Mouse (Mus musculus): ENCODE measurements around the gene Kcnj1. TPM values are rescaled to one million over a fixed set of nuclear protein-coding genes. Genes with fewer than 3 reads are reported as not detected.

Gene Kcnj1
- polyA plus RNA-seq, 1 experiment from 2014 or later: not detected

GRCm38 (mm10) chr9:32417466-32418116, 45.3 kb downstream of the Kcnj1 start:
- Histone ChIP-seq H3K9me3 (ENCODE audit: control insufficient read depth, low read depth, low read length) (no peaks in the 10 kb centered on the region), H3K4me1 (ENCODE audit: control insufficient read depth, insufficient read depth, low read length) (0 out of 2 replicates have a peak, but pooled peaks cover 4% of the 10 kb centered on the region), H3K4me3 (ENCODE audit: low read depth, low read length) (no peak overlapping the region), H3K36me3 (ENCODE audit: control insufficient read depth, insufficient read depth, low read length) (no peaks in the 10 kb centered on the region), H3K9ac (replicated peaks; ENCODE audit: low read depth, low read length) (no peak overlapping the region), H3K27me3 (ENCODE audit: control insufficient read depth, insufficient read depth, low read length) (no peaks in the 10 kb centered on the region), H3K27ac (ENCODE audit: low read length) (no peak overlapping the region), H3K4me2 (replicated peaks; ENCODE audit: low read depth, low read length) (no peak overlapping the region)
- ATAC-seq (ENCODE audit: insufficient number of reproducible peaks, insufficient read depth, low FRiP score, low read depth): no peak
- WGBS: 44% methylated on average over 8 of the region's 8 CpGs

- Histone ChIP-seq H3K27me3 (ENCODE audit: control insufficient read depth, insufficient read depth, low read length) (no peaks in the 10 kb centered on the region), H3K27ac (ENCODE audit: low read length) (no peak overlapping the region), H3K36me3 (ENCODE audit: control insufficient read depth, insufficient read depth, low read length) (no peaks in the 10 kb centered on the region), H3K9me3 (ENCODE audit: control insufficient read depth, low read depth, low read length) (no peaks in the 10 kb centered on the region), H3K4me1 (ENCODE audit: control insufficient read depth, insufficient read depth, low read length) (0 out of 2 replicates have a peak, but pooled peaks cover 4% of the 10 kb centered on the region), H3K4me3 (ENCODE audit: low read depth, low read length) (no peak overlapping the region), H3K4me2 (replicated peaks; ENCODE audit: low read depth, low read length) (no peak overlapping the region), H3K9ac (replicated peaks; ENCODE audit: low read depth, low read length) (no peak overlapping the region)
- no peak for ATAC-seq (ENCODE audit: insufficient number of reproducible peaks, insufficient read depth, low FRiP score, low read depth)
These were observed 48.4 kb downstream of the Kcnj1 start for GRCm38 (mm10) chr9:32420711-32421110.

GRCm38 (mm10) chr9:32425321-32425720, 53.0 kb downstream of the Kcnj1 start:
- no peak overlapping the region for H3K9ac ChIP-seq (replicated peaks; ENCODE audit: low read depth, low read length)
- no peak for ATAC-seq (ENCODE audit: insufficient number of reproducible peaks, insufficient read depth, low FRiP score, low read depth)
- H3K36me3 ChIP-seq (ENCODE audit: control insufficient read depth, insufficient read depth, low read length): no peaks in the 10 kb centered on the region
- H3K4me3 ChIP-seq (ENCODE audit: low read depth, low read length): no peak overlapping the region
- WGBS: 71% methylated on average over 7 of the region's 7 CpGs
- no peak overlapping the region for H3K4me2 ChIP-seq (replicated peaks; ENCODE audit: low read depth, low read length)
- H3K27me3 ChIP-seq (ENCODE audit: control insufficient read depth, insufficient read depth, low read length): no peaks in the 10 kb centered on the region
- no peaks in the 10 kb centered on the region for H3K4me1 ChIP-seq (ENCODE audit: control insufficient read depth, insufficient read depth, low read length)
- H3K27ac ChIP-seq (ENCODE audit: low read length): no peak overlapping the region
- no peaks in the 10 kb centered on the region for H3K9me3 ChIP-seq (ENCODE audit: control insufficient read depth, low read depth, low read length)

- no peaks in the 10 kb centered on the region for H3K4me1 ChIP-seq (ENCODE audit: control insufficient read depth, insufficient read depth, low read length)
- no peaks in the 10 kb centered on the region for H3K9me3 ChIP-seq (ENCODE audit: control insufficient read depth, low read depth, low read length)
- H3K27me3 ChIP-seq (ENCODE audit: control insufficient read depth, insufficient read depth, low read length): no peaks in the 10 kb centered on the region
- H3K27ac ChIP-seq (ENCODE audit: low read length): no peak overlapping the region
- no peak overlapping the region for H3K9ac ChIP-seq (replicated peaks; ENCODE audit: low read depth, low read length)
- WGBS: 87% methylated on average over 3 of the region's 3 CpGs
- ATAC-seq (ENCODE audit: insufficient number of reproducible peaks, insufficient read depth, low FRiP score, low read depth): no peak
- no peaks in the 10 kb centered on the region for H3K36me3 ChIP-seq (ENCODE audit: control insufficient read depth, insufficient read depth, low read length)
- H3K4me2 ChIP-seq (replicated peaks; ENCODE audit: low read depth, low read length): no peak overlapping the region
- no peak overlapping the region for H3K4me3 ChIP-seq (ENCODE audit: low read depth, low read length)
These were observed 58.8 kb downstream of the Kcnj1 start for GRCm38 (mm10) chr9:32431061-32431460.

GRCm38 (mm10) chr9:32434241-32435213, 62.2 kb downstream of the Kcnj1 start:
- no peaks in the 10 kb centered on the region for H3K36me3 ChIP-seq (ENCODE audit: control insufficient read depth, insufficient read depth, low read length)
- H3K9me3 ChIP-seq (ENCODE audit: control insufficient read depth, low read depth, low read length): no peaks in the 10 kb centered on the region
- no peak overlapping the region for H3K9ac ChIP-seq (replicated peaks; ENCODE audit: low read depth, low read length)
- no peaks in the 10 kb centered on the region for H3K27me3 ChIP-seq (ENCODE audit: control insufficient read depth, insufficient read depth, low read length)
- H3K4me3 ChIP-seq (ENCODE audit: low read depth, low read length): no peak overlapping the region
- no peaks in the 10 kb centered on the region for H3K4me1 ChIP-seq (ENCODE audit: control insufficient read depth, insufficient read depth, low read length)
- no peak overlapping the region for H3K4me2 ChIP-seq (replicated peaks; ENCODE audit: low read depth, low read length)
- H3K27ac ChIP-seq (ENCODE audit: low read length): no peak overlapping the region
- no peak for ATAC-seq (ENCODE audit: insufficient number of reproducible peaks, insufficient read depth, low FRiP score, low read depth)
- 77% methylated on average over 19 of the region's 19 CpGs for WGBS

GRCm38 (mm10) chr9:32443115-32443514, 70.8 kb downstream of the Kcnj1 start:
- 70% methylated on average over 3 of the region's 3 CpGs for WGBS
- no peaks in the 10 kb centered on the region for H3K9me3 ChIP-seq (ENCODE audit: control insufficient read depth, low read depth, low read length)
- H3K27me3 ChIP-seq (ENCODE audit: control insufficient read depth, insufficient read depth, low read length): no peaks in the 10 kb centered on the region
- H3K4me1 ChIP-seq (ENCODE audit: control insufficient read depth, insufficient read depth, low read length): no peaks in the 10 kb centered on the region
- no peak overlapping the region for H3K4me2 ChIP-seq (replicated peaks; ENCODE audit: low read depth, low read length)
- ATAC-seq (ENCODE audit: insufficient number of reproducible peaks, insufficient read depth, low FRiP score, low read depth): no peak
- no peak overlapping the region for H3K9ac ChIP-seq (replicated peaks; ENCODE audit: low read depth, low read length)
- no peaks in the 10 kb centered on the region for H3K36me3 ChIP-seq (ENCODE audit: control insufficient read depth, insufficient read depth, low read length)
- H3K27ac ChIP-seq (ENCODE audit: low read length): no peak overlapping the region
- no peak overlapping the region for H3K4me3 ChIP-seq (ENCODE audit: low read depth, low read length)

- H3K27me3 ChIP-seq (ENCODE audit: control insufficient read depth, insufficient read depth, low read length): no peaks in the 10 kb centered on the region
- no peak overlapping the region for H3K9ac ChIP-seq (replicated peaks; ENCODE audit: low read depth, low read length)
- ATAC-seq (ENCODE audit: insufficient number of reproducible peaks, insufficient read depth, low FRiP score, low read depth): no peak
- H3K4me1 ChIP-seq (ENCODE audit: control insufficient read depth, insufficient read depth, low read length): no peaks in the 10 kb centered on the region
- H3K9me3 ChIP-seq (ENCODE audit: control insufficient read depth, low read depth, low read length): no peaks in the 10 kb centered on the region
- WGBS: 65% methylated on average over 6 of the region's 6 CpGs
- H3K27ac ChIP-seq (ENCODE audit: low read length): no peak overlapping the region
- H3K36me3 ChIP-seq (ENCODE audit: control insufficient read depth, insufficient read depth, low read length): no peaks in the 10 kb centered on the region
- no peak overlapping the region for H3K4me3 ChIP-seq (ENCODE audit: low read depth, low read length)
- H3K4me2 ChIP-seq (replicated peaks; ENCODE audit: low read depth, low read length): no peak overlapping the region
These were observed 71.5 kb downstream of the Kcnj1 start for GRCm38 (mm10) chr9:32443817-32444216.

- WGBS: 59% methylated on average over 6 of the region's 6 CpGs
- Histone ChIP-seq H3K27me3 (ENCODE audit: control insufficient read depth, insufficient read depth, low read length) (no peaks in the 10 kb centered on the region), H3K4me1 (ENCODE audit: control insufficient read depth, insufficient read depth, low read length) (no peaks in the 10 kb centered on the region), H3K4me3 (ENCODE audit: low read depth, low read length) (no peak overlapping the region), H3K9ac (replicated peaks; ENCODE audit: low read depth, low read length) (no peak overlapping the region), H3K9me3 (ENCODE audit: control insufficient read depth, low read depth, low read length) (no peaks in the 10 kb centered on the region), H3K27ac (ENCODE audit: low read length) (no peak overlapping the region), H3K4me2 (replicated peaks; ENCODE audit: low read depth, low read length) (no peak overlapping the region), H3K36me3 (ENCODE audit: control insufficient read depth, insufficient read depth, low read length) (no peaks in the 10 kb centered on the region)
- ATAC-seq (ENCODE audit: insufficient number of reproducible peaks, insufficient read depth, low FRiP score, low read depth): no peak
These were observed 72.3 kb downstream of the Kcnj1 start for GRCm38 (mm10) chr9:32444453-32445201.
